Mouse (Mus musculus): Measurements from ENCODE around the gene Sec31a. TPM values are rescaled to one million over a fixed set of nuclear protein-coding genes. Genes with fewer than 3 reads are reported as not detected.
A peak's percentile ranks its signal among the peaks of the same experiment; 100 is the strongest.

Sec31a gene
- polyA plus RNA-seq, 1 experiment: 30.4 TPM

DNA sequence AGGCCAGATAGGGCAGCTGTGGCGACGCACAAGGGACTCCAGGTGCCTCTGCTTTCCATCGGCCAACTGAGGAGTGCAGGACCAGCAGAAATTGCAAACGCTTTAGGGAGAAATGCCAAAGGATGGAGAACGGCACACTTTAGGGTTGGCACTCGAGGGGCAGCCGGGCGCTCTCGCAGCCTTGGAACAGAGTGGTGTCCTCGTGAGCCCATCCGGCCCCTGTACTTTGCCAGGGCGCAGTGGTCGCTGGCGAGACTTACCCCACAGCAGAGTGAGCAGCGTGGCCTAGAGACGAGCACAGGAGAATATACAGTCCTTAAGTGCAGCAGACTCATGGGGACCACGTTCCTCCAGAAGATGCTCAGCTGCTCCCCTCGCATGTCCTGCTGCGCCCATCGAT, 61.4 kb downstream of the Sec31a start:
- WGBS: 90% methylated on average over 20 of the region's 20 CpGs
- TF ChIP-seq POLR2A (IDR thresholded peaks at IDR 0.05; ENCODE audit: borderline replicate concordance, control insufficient read depth, low read depth, low read length) (no peak), CTCF (IDR thresholded peaks at IDR 0.05; ENCODE audit: control insufficient read depth, insufficient read depth, low read length) (no peak)
- Histone ChIP-seq H3K4me1 (ENCODE audit: control insufficient read depth, insufficient read depth, low read length) (peaks cover 9% of the 10 kb centered on the region), H3K4me3 (replicated peaks; ENCODE audit: control insufficient read depth, low read depth, low read length) (no peak overlapping the region), H3K27ac (ENCODE audit: control insufficient read depth, insufficient read depth, low read depth, low read length, poor library complexity) (no peak overlapping the region)

DNA sequence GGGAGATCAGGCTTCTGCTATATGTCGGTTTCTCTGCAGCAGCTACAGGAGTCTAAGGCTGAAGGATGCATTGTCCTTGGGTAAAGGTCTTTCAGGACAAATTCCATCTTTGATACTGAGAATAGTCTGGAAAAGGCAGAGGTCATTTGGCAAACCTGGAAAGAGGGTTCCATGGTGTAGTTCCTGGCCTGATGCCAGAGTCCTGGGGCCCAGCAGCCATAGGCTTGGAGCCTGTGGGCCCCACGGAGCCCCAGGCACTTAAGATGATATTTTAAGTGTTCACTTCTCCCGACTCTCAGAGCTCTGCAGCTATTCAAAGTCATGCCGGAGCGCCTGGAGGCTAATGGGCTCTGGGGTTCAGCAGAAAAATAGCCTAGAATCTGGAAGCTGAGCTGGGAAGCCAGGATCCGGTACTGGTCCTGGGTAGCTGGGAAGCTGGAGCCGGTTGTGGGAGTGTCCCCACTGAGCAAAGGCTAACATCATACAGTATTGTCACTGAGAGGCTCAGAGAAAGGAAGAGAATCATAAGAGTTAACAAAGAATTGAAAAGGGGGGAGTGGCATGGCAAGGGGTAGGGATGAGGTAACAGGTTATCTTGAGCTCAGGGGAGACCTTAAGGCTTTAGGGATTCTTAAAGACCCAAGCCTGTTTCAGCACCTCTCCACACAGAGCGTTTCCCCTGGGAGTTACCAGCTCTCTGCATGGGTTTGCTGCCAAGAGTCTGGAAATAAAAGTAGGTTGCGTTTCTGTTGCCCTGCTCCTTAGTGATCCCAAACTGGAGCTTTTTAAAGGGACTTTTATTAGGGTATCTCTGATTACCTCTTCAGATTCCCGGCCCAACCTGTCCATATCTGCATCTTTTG, 62.8 kb downstream of the Sec31a start:
- 74% methylated on average over 10 of the region's 10 CpGs for WGBS
- H3K4me1 ChIP-seq (ENCODE audit: control insufficient read depth, insufficient read depth, low read length): peaks cover 4% of the 10 kb centered on the region

DNA sequence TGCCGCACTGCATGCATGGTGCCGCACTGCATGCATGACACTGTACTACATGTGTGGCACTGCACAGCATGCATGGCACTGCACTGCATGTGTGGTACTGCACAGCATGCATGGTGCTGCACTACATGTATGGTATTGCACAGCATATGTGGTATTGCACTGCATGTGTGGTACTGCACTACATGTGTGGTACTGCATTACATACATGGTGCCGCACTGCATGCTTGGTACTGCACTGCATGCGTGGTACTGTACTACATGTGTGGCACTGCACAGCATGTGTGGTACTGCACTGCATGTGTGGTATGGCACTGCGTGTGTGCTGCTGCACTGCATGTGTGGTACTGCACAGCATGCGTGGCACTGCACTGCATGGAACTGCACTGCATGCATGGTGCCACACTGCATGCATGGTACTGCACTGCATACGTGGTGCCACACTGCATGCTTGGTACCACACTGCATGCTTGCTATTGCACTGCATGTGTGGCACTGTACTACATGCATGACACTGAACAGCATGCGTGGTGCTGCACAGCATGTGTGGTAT, 65.1 kb downstream of the Sec31a start:
- no peak overlapping the region for H3K4me3 ChIP-seq (replicated peaks; ENCODE audit: control insufficient read depth, low read depth, low read length)
- no peak for TF ChIP-seq POLR2A (IDR thresholded peaks at IDR 0.05; ENCODE audit: borderline replicate concordance, control insufficient read depth, low read depth, low read length)
- no peak; the same call in 1 of the 2 replicates for TF ChIP-seq CTCF (IDR thresholded peaks at IDR 0.05; ENCODE audit: control insufficient read depth, insufficient read depth, low read length)
- 92% methylated on average over 8 of the region's 8 CpGs for WGBS
- no peak overlapping the region for H3K27ac ChIP-seq (ENCODE audit: control insufficient read depth, insufficient read depth, low read depth, low read length, poor library complexity)
- H3K4me1 ChIP-seq (ENCODE audit: control insufficient read depth, insufficient read depth, low read length): peaks cover 4% of the 10 kb centered on the region

More for the DNA sequence above, 62.8 kb downstream of the Sec31a start:
- no peak overlapping the region for H3K4me3 ChIP-seq (replicated peaks; ENCODE audit: control insufficient read depth, low read depth, low read length)
- H3K27ac ChIP-seq (ENCODE audit: control insufficient read depth, insufficient read depth, low read depth, low read length, poor library complexity): no peak overlapping the region
- TF ChIP-seq POLR2A (IDR thresholded peaks at IDR 0.05; ENCODE audit: borderline replicate concordance, control insufficient read depth, low read depth, low read length) (no peak), CTCF (IDR thresholded peaks at IDR 0.05; ENCODE audit: control insufficient read depth, insufficient read depth, low read length) (no peak)

DNA sequence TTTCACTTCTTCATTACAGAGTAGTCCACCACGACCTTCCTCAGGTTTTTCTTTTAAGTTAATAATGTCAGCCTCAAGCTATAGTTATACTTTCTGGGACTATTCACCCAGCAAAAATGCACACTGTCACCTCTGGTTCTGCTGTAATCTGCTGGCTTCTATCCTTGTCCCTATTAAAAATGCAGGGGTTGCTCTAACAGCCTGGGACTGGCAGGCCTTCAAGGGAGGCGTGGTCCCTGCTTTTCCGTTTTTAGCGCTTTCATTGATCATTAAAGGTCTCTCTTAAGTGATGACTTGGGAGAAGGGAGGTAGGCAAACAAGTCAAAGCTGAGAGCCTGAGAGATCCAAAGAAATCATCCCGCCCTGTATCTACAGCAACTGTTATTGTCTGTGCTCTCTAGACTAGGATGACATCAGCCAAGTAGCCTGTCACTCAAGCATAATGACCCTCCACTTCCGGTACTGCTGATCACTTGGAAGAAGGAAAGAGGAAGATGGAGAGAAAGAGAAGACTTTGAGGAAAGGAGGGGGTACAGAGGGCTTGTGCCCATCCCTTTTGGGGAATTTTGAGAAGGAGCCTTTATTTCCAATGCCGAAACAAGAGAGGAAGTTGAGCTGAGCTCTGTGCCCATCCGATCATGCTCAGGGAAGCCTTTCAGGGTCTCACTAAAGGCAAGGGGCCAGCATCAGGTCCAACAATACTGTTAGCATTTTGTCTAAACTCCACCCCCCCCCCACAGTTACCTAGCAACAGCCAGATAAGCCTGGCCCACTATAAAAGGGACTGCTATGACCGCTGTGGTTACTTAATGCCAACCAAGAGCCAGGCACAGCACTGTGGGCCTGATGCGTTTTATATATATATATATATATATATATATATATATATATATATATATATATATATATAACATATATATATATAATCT, 66.5 kb downstream of the Sec31a start:
- H3K4me1 ChIP-seq (ENCODE audit: control insufficient read depth, insufficient read depth, low read length): peaks cover 4% of the 10 kb centered on the region
- H3K4me3 ChIP-seq (replicated peaks; ENCODE audit: control insufficient read depth, low read depth, low read length): no peak overlapping the region
- WGBS: 68% methylated on average over 10 of the region's 10 CpGs
- TF ChIP-seq POLR2A (IDR thresholded peaks at IDR 0.05; ENCODE audit: borderline replicate concordance, control insufficient read depth, low read depth, low read length) (no peak), CTCF (IDR thresholded peaks at IDR 0.05; ENCODE audit: control insufficient read depth, insufficient read depth, low read length) (no peak)
- H3K27ac ChIP-seq (ENCODE audit: control insufficient read depth, insufficient read depth, low read depth, low read length, poor library complexity): no peak overlapping the region

- H3K4me3 ChIP-seq (replicated peaks; ENCODE audit: control insufficient read depth, low read depth, low read length): no peak overlapping the region
- WGBS: 83% methylated on average over 1 of the region's 1 CpGs
These were observed 70.9 kb downstream of the Sec31a start for GRCm38 (mm10) chr5:100345118-100345517.

GRCm38 (mm10) chr5:100343087-100343486, 72.9 kb downstream of the Sec31a start:
- no peak for TF ChIP-seq CTCF (IDR thresholded peaks at IDR 0.05; ENCODE audit: control insufficient read depth, insufficient read depth, low read length)
- Histone ChIP-seq H3K27ac (ENCODE audit: control insufficient read depth, insufficient read depth, low read depth, low read length, poor library complexity) (no peak overlapping the region), H3K4me1 (ENCODE audit: control insufficient read depth, insufficient read depth, low read length) (no peaks in the 10 kb centered on the region), H3K4me3 (replicated peaks; ENCODE audit: control insufficient read depth, low read depth, low read length) (no peak overlapping the region)
- WGBS: 72% methylated on average over 6 of the region's 6 CpGs

More at GRCm38 (mm10) chr5:100345118-100345517, 70.9 kb downstream of the Sec31a start:
- H3K4me1 ChIP-seq (ENCODE audit: control insufficient read depth, insufficient read depth, low read length): no peaks in the 10 kb centered on the region
- peak; percentile 61 for TF ChIP-seq CTCF (IDR thresholded peaks at IDR 0.05; ENCODE audit: control insufficient read depth, insufficient read depth, low read length)
- no peak for TF ChIP-seq POLR2A (IDR thresholded peaks at IDR 0.05; ENCODE audit: borderline replicate concordance, control insufficient read depth, low read depth, low read length)
- no peak overlapping the region for H3K27ac ChIP-seq (ENCODE audit: control insufficient read depth, insufficient read depth, low read depth, low read length, poor library complexity)

- WGBS: 80% methylated on average over 6 of the region's 6 CpGs
- Histone ChIP-seq H3K4me3 (replicated peaks; ENCODE audit: control insufficient read depth, low read depth, low read length) (no peak overlapping the region), H3K4me1 (ENCODE audit: control insufficient read depth, insufficient read depth, low read length) (no peaks in the 10 kb centered on the region), H3K27ac (ENCODE audit: control insufficient read depth, insufficient read depth, low read depth, low read length, poor library complexity) (no peak overlapping the region)
- TF ChIP-seq CTCF (IDR thresholded peaks at IDR 0.05; ENCODE audit: control insufficient read depth, insufficient read depth, low read length): no peak
- TF ChIP-seq POLR2A (IDR thresholded peaks at IDR 0.05; ENCODE audit: borderline replicate concordance, control insufficient read depth, low read depth, low read length): no peak
These were observed 73.6 kb downstream of the Sec31a start for GRCm38 (mm10) chr5:100342422-100342821.

DNA sequence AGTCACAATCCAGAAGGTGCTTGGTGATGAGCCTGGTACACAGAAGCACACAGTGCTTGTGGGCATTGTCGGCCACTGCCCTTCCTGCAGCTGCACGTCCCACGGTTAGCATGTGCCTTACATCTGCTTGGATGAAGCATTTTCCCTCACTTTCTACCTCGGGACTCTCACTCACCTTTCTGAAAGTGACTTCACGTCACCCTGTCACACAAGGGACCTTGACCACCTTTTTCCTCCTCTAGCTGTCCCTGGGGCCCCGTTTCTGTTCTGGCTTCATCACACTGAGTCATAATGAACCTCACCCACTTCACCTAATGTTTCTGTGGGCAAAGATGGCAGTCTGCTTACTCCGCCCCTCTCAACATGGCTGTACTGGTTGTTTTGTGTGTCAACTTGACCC, 75.0 kb downstream of the Sec31a start:
- H3K27ac ChIP-seq (ENCODE audit: control insufficient read depth, insufficient read depth, low read depth, low read length, poor library complexity): no peak overlapping the region
- no peak for TF ChIP-seq POLR2A (IDR thresholded peaks at IDR 0.05; ENCODE audit: borderline replicate concordance, control insufficient read depth, low read depth, low read length)
- no peak for TF ChIP-seq CTCF (IDR thresholded peaks at IDR 0.05; ENCODE audit: control insufficient read depth, insufficient read depth, low read length)
- H3K4me1 ChIP-seq (ENCODE audit: control insufficient read depth, insufficient read depth, low read length): no peaks in the 10 kb centered on the region
- no peak overlapping the region for H3K4me3 ChIP-seq (replicated peaks; ENCODE audit: control insufficient read depth, low read depth, low read length)
- 80% methylated on average over 7 of the region's 7 CpGs for WGBS
